Mouse (Mus musculus): ENCODE results near the gene Auts2. TPM values are rescaled to one million over a fixed set of nuclear protein-coding genes. Genes with fewer than 3 reads are reported as not detected.

Auts2 gene
- total and polyA plus RNA-seq, 2 experiments from 2014 or later: 6.8 to 12.1 TPM

DNA sequence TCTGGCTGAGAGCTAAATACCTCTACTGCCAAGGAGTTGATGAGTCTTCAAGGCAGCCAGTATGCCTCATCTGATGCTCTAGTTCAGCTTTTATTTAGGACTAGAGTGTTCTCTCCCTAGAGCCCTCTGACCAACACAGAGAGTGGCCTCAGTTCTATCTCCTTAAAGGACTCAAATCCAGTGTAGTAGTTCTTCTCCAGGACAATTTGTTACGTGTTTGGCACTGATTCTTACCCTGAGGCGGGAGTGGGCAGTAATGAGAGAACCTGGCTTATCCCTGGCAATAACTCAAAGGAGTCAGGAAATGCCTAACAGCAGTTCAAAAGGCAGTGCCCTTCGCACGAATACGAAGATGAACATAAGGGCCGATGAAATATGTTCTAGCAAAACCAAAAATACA, 713.0 kb downstream of the Auts2 start:
- H3K27ac ChIP-seq (ENCODE audit: low read depth): no peak overlapping the region
- no peaks in the 10 kb centered on the region for H3K27me3 ChIP-seq (ENCODE audit: control insufficient read depth, insufficient read depth, low read length)
- H3K36me3 ChIP-seq (replicated peaks; ENCODE audit: control insufficient read depth, insufficient read depth, low read length): no peaks in the 10 kb centered on the region
- DNase-seq (ENCODE audit: low spot score): no peak
- H3K9me3 ChIP-seq (replicated peaks; ENCODE audit: control insufficient read depth, low read length): no peaks in the 10 kb centered on the region
- ATAC-seq (ENCODE audit: insufficient read depth, low read depth): no peak
- no peak overlapping the region for H3K9ac ChIP-seq (replicated peaks; ENCODE audit: low read depth, low read length)
- no peaks in the 10 kb centered on the region for H3K4me1 ChIP-seq (ENCODE audit: control insufficient read depth, insufficient read depth)
- 77% methylated on average over 6 of the region's 6 CpGs for WGBS
- TF ChIP-seq EP300 (IDR thresholded peaks at IDR 0.05; ENCODE audit: low read depth) (no peak), CTCF (IDR thresholded peaks at IDR 0.05; ENCODE audit: low read depth) (no peak)
- H3K4me2 ChIP-seq (ENCODE audit: low read depth, low read length): no peak overlapping the region
- no peak overlapping the region for H3K4me3 ChIP-seq (ENCODE audit: low read depth, low read length)

DNA sequence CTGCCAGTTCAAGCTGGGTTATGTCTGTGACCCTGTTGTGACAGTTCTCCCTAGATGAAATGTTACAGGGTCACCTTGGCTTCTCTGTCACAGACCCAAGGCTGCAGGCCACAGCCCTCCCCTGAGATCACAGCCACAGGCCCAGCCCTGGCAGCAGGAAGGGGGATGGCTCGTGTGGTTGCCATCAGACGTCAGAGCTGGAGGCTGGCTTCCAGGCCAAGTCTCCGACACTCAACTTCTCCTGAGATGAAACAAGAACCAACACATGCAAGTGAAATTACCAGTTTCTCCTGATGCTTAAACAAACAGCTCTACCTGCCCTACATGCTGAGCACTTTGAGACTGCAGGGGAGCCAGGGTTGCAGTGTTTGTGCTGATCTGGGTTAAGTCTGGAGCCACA, 713.9 kb downstream of the Auts2 start:
- ATAC-seq (ENCODE audit: insufficient read depth, low read depth) (peak; percentile 70; the same call in 1 of the 2 replicates), DNase-seq (ENCODE audit: low spot score) (peak; percentile 21)
- Histone ChIP-seq H3K27me3 (ENCODE audit: control insufficient read depth, insufficient read depth, low read length) (no peaks in the 10 kb centered on the region), H3K9me3 (replicated peaks; ENCODE audit: control insufficient read depth, low read length) (no peaks in the 10 kb centered on the region), H3K4me1 (ENCODE audit: control insufficient read depth, insufficient read depth) (no peaks in the 10 kb centered on the region), H3K4me3 (ENCODE audit: low read depth, low read length) (no peak overlapping the region), H3K36me3 (replicated peaks; ENCODE audit: control insufficient read depth, insufficient read depth, low read length) (no peaks in the 10 kb centered on the region), H3K27ac (ENCODE audit: low read depth) (no peak overlapping the region), H3K9ac (replicated peaks; ENCODE audit: low read depth, low read length) (no peak overlapping the region), H3K4me2 (ENCODE audit: low read depth, low read length) (no peak overlapping the region)
- TF ChIP-seq CTCF (IDR thresholded peaks at IDR 0.05; ENCODE audit: low read depth): no peak
- TF ChIP-seq EP300 (IDR thresholded peaks at IDR 0.05; ENCODE audit: low read depth): no peak
- WGBS: 23% methylated on average over 3 of the region's 3 CpGs

DNA sequence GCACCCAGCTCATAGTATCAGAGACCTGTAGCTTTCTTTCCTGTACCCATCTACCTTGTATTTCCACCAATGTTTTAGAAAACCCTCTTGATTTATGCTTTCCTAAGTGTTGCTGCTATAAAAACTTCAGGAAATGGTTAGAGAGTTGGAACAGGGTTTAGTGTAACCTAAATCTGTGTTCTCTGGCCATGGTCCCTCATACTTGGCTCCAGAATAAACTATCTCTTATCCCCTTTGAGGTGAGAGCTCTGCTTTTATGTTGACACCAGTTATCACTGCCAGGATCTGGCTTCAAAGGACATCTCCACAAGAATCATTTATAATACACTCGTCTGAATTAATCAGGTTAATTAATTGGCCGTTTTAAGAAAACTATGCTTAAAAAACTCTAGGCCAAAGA, 714.5 kb downstream of the Auts2 start:
- no peaks in the 10 kb centered on the region for H3K4me1 ChIP-seq (ENCODE audit: control insufficient read depth, insufficient read depth)

DNA sequence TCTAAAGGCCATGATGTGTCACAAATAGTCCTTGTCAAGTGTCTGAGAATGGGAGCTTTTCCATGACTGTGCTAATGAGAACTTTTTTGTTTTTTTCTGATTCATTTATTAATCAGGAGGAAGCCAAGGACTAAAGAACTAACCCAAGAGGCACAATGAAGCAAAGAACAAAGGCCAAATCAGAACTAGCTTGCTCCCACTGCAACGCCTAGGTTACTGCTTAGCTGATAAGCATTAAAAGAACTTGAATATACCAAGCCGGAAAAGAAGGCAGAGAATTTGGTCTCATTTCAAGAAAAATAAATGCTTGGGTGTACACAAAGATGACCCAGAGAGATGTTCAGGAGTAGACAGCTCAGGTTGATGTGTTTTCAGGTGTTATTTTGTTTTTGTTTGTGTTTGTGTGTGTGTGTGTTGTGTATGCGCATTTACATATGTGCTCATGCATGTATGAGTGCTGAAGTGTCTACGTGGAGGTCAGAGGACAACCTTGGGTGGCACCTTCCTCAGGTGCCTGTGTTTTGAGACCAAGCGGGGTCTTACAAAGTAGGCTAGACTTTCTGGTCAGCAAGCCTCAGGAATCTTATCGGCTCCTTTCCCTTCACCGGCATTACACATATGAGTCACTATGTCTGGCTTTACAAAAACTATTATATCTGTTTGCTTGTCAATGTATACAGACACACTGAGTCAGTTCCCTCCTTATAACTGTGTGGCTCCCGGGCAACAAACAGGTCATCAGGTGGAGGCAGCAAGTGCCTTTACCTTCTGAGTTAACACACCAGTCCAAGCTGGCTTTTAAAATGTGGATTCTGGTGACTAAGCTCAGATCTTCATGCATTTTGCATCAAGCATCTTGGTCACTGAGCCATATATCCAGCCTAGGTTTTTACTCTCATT, 716.5 kb downstream of the Auts2 start:
- TF ChIP-seq EP300 (IDR thresholded peaks at IDR 0.05; ENCODE audit: low read depth): no peak
- no peak for TF ChIP-seq CTCF (IDR thresholded peaks at IDR 0.05; ENCODE audit: low read depth)
- H3K36me3 ChIP-seq (replicated peaks; ENCODE audit: control insufficient read depth, insufficient read depth, low read length): no peaks in the 10 kb centered on the region
- no peak overlapping the region for H3K9ac ChIP-seq (replicated peaks; ENCODE audit: low read depth, low read length)
- H3K4me1 ChIP-seq (ENCODE audit: control insufficient read depth, insufficient read depth): no peaks in the 10 kb centered on the region
- WGBS: 77% methylated on average over 8 of the region's 8 CpGs
- H3K9me3 ChIP-seq (replicated peaks; ENCODE audit: control insufficient read depth, low read length): no peaks in the 10 kb centered on the region
- DNase-seq (ENCODE audit: low spot score) (no peak), ATAC-seq (ENCODE audit: insufficient read depth, low read depth) (no peak)
- no peaks in the 10 kb centered on the region for H3K27me3 ChIP-seq (ENCODE audit: control insufficient read depth, insufficient read depth, low read length)
- H3K4me3 ChIP-seq (ENCODE audit: low read depth, low read length): no peak overlapping the region
- H3K27ac ChIP-seq (ENCODE audit: low read depth): no peak overlapping the region
- H3K4me2 ChIP-seq (ENCODE audit: low read depth, low read length): no peak overlapping the region

More for the DNA sequence above, 714.5 kb downstream of the Auts2 start:
- no peak for DNase-seq (ENCODE audit: low spot score)
- no peak overlapping the region for H3K9ac ChIP-seq (replicated peaks; ENCODE audit: low read depth, low read length)
- H3K9me3 ChIP-seq (replicated peaks; ENCODE audit: control insufficient read depth, low read length): no peaks in the 10 kb centered on the region
- no peak for ATAC-seq (ENCODE audit: insufficient read depth, low read depth)
- TF ChIP-seq CTCF (IDR thresholded peaks at IDR 0.05; ENCODE audit: low read depth) (no peak), EP300 (IDR thresholded peaks at IDR 0.05; ENCODE audit: low read depth) (no peak)
- no peaks in the 10 kb centered on the region for H3K36me3 ChIP-seq (replicated peaks; ENCODE audit: control insufficient read depth, insufficient read depth, low read length)
- no peak overlapping the region for H3K4me3 ChIP-seq (ENCODE audit: low read depth, low read length)
- H3K4me2 ChIP-seq (ENCODE audit: low read depth, low read length): no peak overlapping the region
- 64% methylated on average over 2 of the region's 2 CpGs for WGBS
- H3K27ac ChIP-seq (ENCODE audit: low read depth): no peak overlapping the region
- no peaks in the 10 kb centered on the region for H3K27me3 ChIP-seq (ENCODE audit: control insufficient read depth, insufficient read depth, low read length)

DNA sequence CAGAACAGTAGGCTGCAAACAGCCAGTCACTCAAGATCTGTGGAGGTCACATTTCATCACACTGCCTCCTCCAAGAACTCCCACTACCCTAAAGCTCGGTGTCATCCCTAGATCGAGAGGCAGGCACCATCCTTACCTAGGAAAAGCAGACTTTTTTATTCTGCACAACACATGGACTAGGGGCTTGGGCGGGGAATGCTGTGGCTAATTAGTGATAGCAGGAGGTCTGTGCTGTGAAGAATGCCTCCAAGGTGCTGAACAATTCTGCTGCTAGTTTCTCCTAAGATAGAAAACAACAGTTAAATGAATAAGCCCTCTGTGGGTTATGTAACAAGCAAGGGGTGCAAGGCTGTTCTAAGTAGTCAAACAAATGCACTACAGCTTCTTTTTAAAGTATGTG, 717.7 kb downstream of the Auts2 start:
- DNase-seq (ENCODE audit: low spot score) (no peak), ATAC-seq (ENCODE audit: insufficient read depth, low read depth) (no peak)
- Histone ChIP-seq H3K4me3 (ENCODE audit: low read depth, low read length) (no peak overlapping the region), H3K9ac (replicated peaks; ENCODE audit: low read depth, low read length) (no peak overlapping the region), H3K9me3 (replicated peaks; ENCODE audit: control insufficient read depth, low read length) (no peaks in the 10 kb centered on the region), H3K4me2 (ENCODE audit: low read depth, low read length) (no peak overlapping the region), H3K36me3 (replicated peaks; ENCODE audit: control insufficient read depth, insufficient read depth, low read length) (no peaks in the 10 kb centered on the region), H3K27ac (ENCODE audit: low read depth) (no peak overlapping the region), H3K27me3 (ENCODE audit: control insufficient read depth, insufficient read depth, low read length) (no peaks in the 10 kb centered on the region), H3K4me1 (ENCODE audit: control insufficient read depth, insufficient read depth) (no peaks in the 10 kb centered on the region)
- 64% methylated on average over 3 of the region's 3 CpGs for WGBS
- TF ChIP-seq EP300 (IDR thresholded peaks at IDR 0.05; ENCODE audit: low read depth) (no peak), CTCF (IDR thresholded peaks at IDR 0.05; ENCODE audit: low read depth) (no peak)
